Mouse (Mus musculus) MEL (cell line): ENCODE measurements at regions not wholly inside any gene's neighbourhood (a gene's known extent, or its start where the extent isn't known, plus 50 kb on each side); places are given as distances from the start of the nearest gene placed in this dataset.

Experiments
- DNase-seq: peaks from one replicate; pipeline ENCODE4 v3.0.0; 2011; ENCODE audit warnings: low read depth, low spot score
- H3K27ac ChIP-seq: 2 replicates; pipeline ENCODE4 v1.5.1; 2012; ENCODE audit warnings: low read depth, mild to moderate bottlenecking, control low read depth, low read length, moderate library complexity; ENCODE audit not compliant: control insufficient read depth
- H3K27me3 ChIP-seq, 2 experiments: fragments of 150-350 bp in 1 of 2; sonication (generic) in 1 of 2; 2 replicates each; pipeline ENCODE4 v1.6.1; 2012; ENCODE audit warnings: low read length in 2 of 2, mild to moderate bottlenecking in 2 of 2, improper control_type of control experiment in 1 of 2, moderate library complexity in 1 of 2; ENCODE audit not compliant: insufficient read depth in 2 of 2, control insufficient read depth in 1 of 2
- H3K36me3 ChIP-seq, 2 experiments: 2 replicates each; pipeline ENCODE4 v1.6.1; 2012 to 2014; ENCODE audit warnings: low read length in 2 of 2, improper control_type of control experiment in 1 of 2, inconsistent platforms in 1 of 2, mild to moderate bottlenecking in 1 of 2; ENCODE audit not compliant: insufficient read depth in 2 of 2, control insufficient read depth in 1 of 2
- H3K4me1 ChIP-seq, 2 experiments: fragments of 150-350 bp in 1 of 2; sonication (generic) in 1 of 2; 2 replicates each; pipeline ENCODE4 v1.6.1; 2012; ENCODE audit warnings: low read length in 2 of 2, improper control_type of control experiment in 1 of 2, mild to moderate bottlenecking in 1 of 2; ENCODE audit not compliant: insufficient read depth in 2 of 2, control insufficient read depth in 1 of 2
- H3K4me3 ChIP-seq, 2 experiments: fragments of 150-350 bp in 1 of 2; sonication (generic) in 1 of 2; 2 replicates each; pipeline ENCODE4 v1.5.1; 2012; ENCODE audit warnings: low read depth in 2 of 2, low read length in 2 of 2, mild to moderate bottlenecking in 2 of 2, moderate library complexity in 2 of 2, control low read depth in 1 of 2, improper control_type of control experiment in 1 of 2; ENCODE audit not compliant: control insufficient read depth in 1 of 2, insufficient read depth in 1 of 2
- H3K79me2 ChIP-seq: 2 replicates; pipeline ENCODE4 v1.6.1; 2012; ENCODE audit warnings: mild to moderate bottlenecking, low read length, moderate library complexity; ENCODE audit not compliant: control insufficient read depth, poor library complexity, insufficient read depth
- H3K9ac ChIP-seq: 2 replicates; pipeline ENCODE4 v1.6.1; 2012; ENCODE audit warnings: low read depth, mild to moderate bottlenecking, control low read depth, low read length, moderate library complexity; ENCODE audit not compliant: control insufficient read depth, poor library complexity, severe bottlenecking
- H3K9me3 ChIP-seq: fragments of 150-350 bp; sonication (generic); replicated peaks from 2 replicates; pipeline ENCODE4 v1.6.1; 2012; ENCODE audit warnings: mild to moderate bottlenecking, low read length, improper control_type of control experiment, moderate library complexity; ENCODE audit not compliant: insufficient read depth
- CHD2 ChIP-seq: IDR thresholded peaks from 2 replicates; pipeline ENCODE4 v1.6.1; 2011; ENCODE audit warnings: low read length, improper control_type of control experiment
- GATA1 ChIP-seq: IDR thresholded peaks from 2 replicates; pipeline ENCODE4 v1.6.1; 2011; ENCODE audit warnings: low read depth, low read length, improper control_type of control experiment
- HCFC1 ChIP-seq: IDR thresholded peaks from 2 replicates; pipeline ENCODE4 v1.6.1; 2012; ENCODE audit warnings: low read depth, mild to moderate bottlenecking, inconsistent platforms, low read length, improper control_type of control experiment, moderate library complexity
- KAT2A ChIP-seq: conservative IDR thresholded peaks from 2 replicates; pipeline ENCODE4 v1.6.1; 2012; ENCODE audit warnings: low read depth, low read length, improper control_type of control experiment, inconsistent platforms
- MEF2A ChIP-seq: IDR thresholded peaks from 2 replicates; pipeline ENCODE4 v1.6.1; 2014; ENCODE audit warnings: low read depth, mild to moderate bottlenecking, inconsistent platforms, low read length, improper control_type of control experiment; ENCODE audit not compliant: poor library complexity, insufficient replicate concordance, severe bottlenecking; ENCODE audit errors: extremely low read depth
- MYB ChIP-seq: IDR thresholded peaks from 2 replicates; pipeline ENCODE4 v1.6.1; 2011; ENCODE audit warnings: mild to moderate bottlenecking, low read depth, low read length, improper control_type of control experiment
- NRF1 ChIP-seq: IDR thresholded peaks from 2 replicates; pipeline ENCODE4 v1.6.1; 2014; ENCODE audit warnings: low read depth, mild to moderate bottlenecking, inconsistent platforms, low read length, improper control_type of control experiment, moderate library complexity; ENCODE audit not compliant: poor library complexity, insufficient read depth, severe bottlenecking
- POLR2AphosphoS2 ChIP-seq: IDR thresholded peaks from 2 replicates; pipeline ENCODE4 v1.6.1; 2011; ENCODE audit warnings: low read length, improper control_type of control experiment
- POLR2AphosphoS5 ChIP-seq: IDR thresholded peaks from 2 replicates; pipeline ENCODE4 v1.6.1; 2012; ENCODE audit warnings: low read depth, borderline replicate concordance, mild to moderate bottlenecking, inconsistent platforms, low read length, moderate library complexity, mixed read lengths
- SMC3 ChIP-seq: IDR thresholded peaks from 2 replicates; pipeline ENCODE4 v1.6.1; 2011; ENCODE audit warnings: low read depth, low read length, improper control_type of control experiment
- TCF12 ChIP-seq: IDR thresholded peaks from 2 replicates; pipeline ENCODE4 v1.6.1; 2014; ENCODE audit warnings: low read depth, mild to moderate bottlenecking, inconsistent platforms, low read length, improper control_type of control experiment, moderate library complexity

DNA sequence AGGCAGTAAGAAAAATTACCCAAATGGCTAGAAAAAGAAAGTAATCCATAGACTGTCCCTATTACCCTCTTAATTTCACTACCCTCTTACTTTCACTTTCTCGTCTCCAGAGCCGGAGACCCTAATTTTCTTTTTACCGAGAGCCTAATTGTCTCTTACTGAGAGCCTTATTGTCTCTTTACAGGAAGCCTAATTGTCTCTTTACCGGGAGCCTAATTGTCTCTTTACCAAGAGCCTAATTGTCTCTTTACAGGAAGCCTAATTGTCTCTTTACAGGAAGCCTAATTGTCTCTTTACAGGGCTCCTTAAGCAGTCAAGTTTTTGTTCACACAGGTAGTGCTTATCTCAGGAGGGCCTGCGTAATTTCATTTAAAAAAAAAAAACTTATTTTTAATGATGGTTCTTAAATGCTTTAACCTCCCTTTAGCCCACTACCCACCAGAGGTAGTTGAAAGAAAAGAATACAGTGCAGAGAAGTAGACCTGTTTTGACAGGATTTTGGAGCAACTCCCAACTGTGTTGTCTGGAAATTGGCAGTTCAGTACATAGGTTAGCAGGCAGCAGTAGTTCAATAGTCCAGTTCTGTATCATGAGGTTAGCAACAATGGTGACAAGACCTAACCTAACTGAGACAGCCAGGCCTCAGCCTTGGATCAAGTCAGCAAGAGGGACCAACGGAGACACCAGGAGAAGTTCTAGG is 724.2 kb downstream of the Rpia start:
- Histone ChIP-seq H3K9ac (no peak overlapping the region), H3K27ac (no peak overlapping the region), H3K4me3 (no peak overlapping the region), H3K4me1 (no peaks in the 10 kb centered on the region), H3K79me2 (no peaks in the 10 kb centered on the region), H3K27me3 (no peaks in the 10 kb centered on the region)
- TF ChIP-seq GATA1 (no peak), TCF12 (no peak), CHD2 (no peak)
- TF ChIP-seq, all 39 proteins: peak for 0
- DNase-seq, result no peak
- H3K9me3 ChIP-seq, result no peaks in the 10 kb centered on the region
- H3K36me3 ChIP-seq, result no peaks in the 10 kb centered on the region

DNA sequence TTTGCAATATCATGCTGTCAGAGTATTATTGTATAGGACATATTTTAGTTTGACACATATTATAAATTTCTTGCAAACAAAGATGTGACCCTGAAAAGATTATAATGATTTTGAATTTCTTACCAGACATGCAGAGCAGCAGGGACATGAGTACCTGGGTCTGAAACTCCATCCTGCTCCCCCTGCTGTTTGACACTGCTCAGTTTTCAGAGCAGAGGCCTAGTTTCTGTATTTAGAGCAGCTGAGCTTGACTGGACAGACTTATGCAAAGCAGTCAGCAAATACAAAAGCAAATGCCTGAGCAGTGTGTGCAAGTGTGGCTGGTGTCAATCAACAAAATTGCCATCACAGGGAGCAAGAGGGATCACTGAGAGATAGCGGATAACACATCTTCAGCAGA is 733.0 kb downstream of the Rpia start:
- Histone ChIP-seq H3K4me3 (no peak overlapping the region), H3K9ac (no peak overlapping the region), H3K36me3 (no peaks in the 10 kb centered on the region), H3K79me2 (no peaks in the 10 kb centered on the region), H3K27me3 (no peaks in the 10 kb centered on the region), H3K4me1 (no peaks in the 10 kb centered on the region), H3K27ac (no peak overlapping the region), H3K9me3 (no peaks in the 10 kb centered on the region)
- no peak for TF ChIP-seq SMC3
- no peak for TF ChIP-seq KAT2A
- no peak for TF ChIP-seq MEF2A
- TF ChIP-seq NRF1, result no peak
- no peak for TF ChIP-seq POLR2AphosphoS5
- no peak for TF ChIP-seq POLR2AphosphoS2
- no peak for DNase-seq

DNA sequence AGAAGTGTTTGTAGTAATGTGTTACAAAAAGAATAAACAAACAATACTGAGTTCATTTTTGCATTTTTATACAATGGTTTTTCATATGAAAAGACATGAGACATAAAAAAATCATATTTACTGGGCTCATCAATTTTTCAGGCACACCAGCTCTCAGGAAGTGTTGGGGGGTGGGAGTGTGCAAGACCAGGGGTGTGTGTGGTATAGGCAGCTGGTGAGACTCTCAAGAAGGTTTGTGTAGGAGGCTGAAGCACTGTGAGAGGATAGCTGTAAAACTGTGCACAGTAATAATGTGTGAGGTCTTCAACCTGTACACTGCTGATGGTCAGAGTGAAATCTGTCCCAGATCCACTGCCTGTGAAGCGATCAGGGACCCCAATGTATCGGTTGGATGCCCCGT is 733.7 kb downstream of the Rpia start:
- no peaks in the 10 kb centered on the region for H3K4me1 ChIP-seq
- no peaks in the 10 kb centered on the region for H3K36me3 ChIP-seq
- H3K27ac ChIP-seq, result no peak overlapping the region
- no peak overlapping the region for H3K4me3 ChIP-seq
- H3K9ac ChIP-seq, result no peak overlapping the region
- H3K27me3 ChIP-seq, result no peaks in the 10 kb centered on the region
- no peak for TF ChIP-seq MYB
- TF ChIP-seq MEF2A, result no peak
- TF ChIP-seq HCFC1, result no peak
- no peak for DNase-seq
- no peaks in the 10 kb centered on the region for H3K79me2 ChIP-seq
- H3K9me3 ChIP-seq, result no peaks in the 10 kb centered on the region
